Mouse (Mus musculus) stomach, postnatal 0 days (tissue): Measurements from ENCODE around the gene Muc16.

ENCODE experiments used
- CTCF ChIP-seq: IDR thresholded peaks from 2 replicates; pipeline ENCODE4 v1.5.1; 2016; ENCODE audit warnings: antibody characterized with exemption, low read depth, mild to moderate bottlenecking, moderate library complexity
- EP300 ChIP-seq: optimal IDR thresholded peaks from 2 replicates; pipeline ENCODE3; 2016; ENCODE audit warnings: antibody characterized with exemption

DNA sequence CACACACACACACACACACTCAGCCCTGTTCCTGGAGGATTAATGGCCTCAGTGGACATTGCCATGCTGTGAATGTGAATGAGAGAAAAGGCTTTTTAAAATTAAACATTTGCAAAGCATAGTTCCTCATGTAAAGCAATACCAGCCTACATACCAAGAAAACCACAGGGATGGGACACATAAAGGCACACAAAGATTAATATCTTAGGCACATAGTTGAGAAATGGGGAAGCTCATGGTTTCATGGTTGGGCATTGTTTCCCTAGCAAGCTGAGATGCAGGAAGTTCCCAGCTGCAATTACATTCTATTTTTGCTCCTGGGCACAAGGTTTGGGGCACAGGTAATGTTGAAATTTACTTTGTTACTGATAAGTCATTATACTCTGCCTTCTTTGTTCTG is 31.3 kb upstream of the Muc16 start:
- TF ChIP-seq EP300 (no peak), CTCF (no peak)
